Mouse (Mus musculus) T-helper 2 cell (primary cell): ENCODE results near the gene Abca2.
"Not testable (repeated sequence)": the region's sequence is repeated elsewhere in the genome, so short reads cannot be mapped to it uniquely, and the experiment has no call there.

Source experiments
- in situ Hi-C: fragments of 300-600 bp; cut with MboI, MseI; formaldehyde crosslinking; loops from one replicate; pipeline ENCODE4 v1.15.1; 2025; ENCODE audit warnings: high pct_unique_total_duplicates

Gene Abca2

DNA sequence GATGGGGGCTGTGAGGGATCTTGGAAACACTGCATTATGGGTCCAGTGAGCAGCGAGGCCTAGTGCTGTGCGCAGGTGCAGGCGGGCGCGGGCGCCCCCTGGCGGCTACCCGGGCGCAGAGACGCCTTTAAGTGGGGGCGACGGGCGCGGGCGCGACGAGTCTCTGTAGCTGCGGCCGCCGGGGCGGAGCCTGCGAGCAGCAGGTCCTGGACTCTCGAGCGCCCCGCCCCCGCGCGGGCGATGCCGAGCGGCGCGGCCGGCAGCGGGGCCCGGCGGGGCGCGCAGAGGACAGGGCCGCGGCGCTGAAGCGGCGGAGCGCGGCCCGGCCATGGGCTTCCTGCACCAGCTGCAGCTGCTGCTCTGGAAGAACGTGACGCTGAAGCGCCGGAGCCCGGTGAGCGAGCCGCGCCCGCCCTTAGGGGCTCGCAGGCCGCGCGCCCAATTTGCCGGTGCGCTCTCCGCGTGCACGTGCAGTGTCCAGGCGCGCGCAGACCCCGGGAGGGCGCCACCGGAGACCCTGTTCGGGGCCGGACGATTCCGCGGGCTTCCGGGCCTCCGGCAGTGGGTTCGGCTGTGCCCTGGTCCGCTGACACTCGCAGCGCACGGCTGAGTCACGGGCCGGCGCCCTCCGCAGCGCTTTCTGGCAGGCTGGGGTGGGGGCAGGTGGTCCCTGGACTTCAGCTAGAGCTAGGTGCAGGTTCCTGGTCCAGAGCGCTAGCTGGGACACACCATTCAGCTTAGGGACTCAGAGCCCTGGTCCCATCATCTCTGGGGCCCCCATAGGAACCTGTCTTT is at the start of gene Abca2:
TSS of gene Abca2 (plus strand) at position 262 of the 795 bp plus-strand sequence.
- in situ Hi-C loops: no loop called here

GRCm38 (mm10) chr2:25384492-25384891 is 44.0 kb upstream of the Abca2 start:
- in situ Hi-C loops: no loop called here

DNA sequence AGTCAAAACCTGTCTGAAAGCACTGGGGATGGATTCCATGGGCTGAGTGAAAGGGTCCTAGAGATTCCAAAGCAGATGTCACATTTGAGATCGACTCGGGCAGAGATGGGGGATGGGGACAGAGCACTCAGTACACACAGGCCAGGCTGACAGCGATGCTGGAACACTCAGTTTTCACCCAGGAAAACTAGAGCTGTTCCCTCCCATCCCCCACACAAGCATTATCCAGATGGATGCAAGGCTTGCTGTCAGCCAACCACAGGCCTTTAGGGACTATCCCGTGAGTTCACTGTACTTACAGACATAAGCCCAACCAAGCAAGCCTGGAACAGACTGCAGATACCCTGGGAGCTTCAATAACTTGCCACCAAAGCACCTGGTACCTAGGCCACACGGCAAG is 37.2 kb upstream of the Abca2 start:
- in situ Hi-C loops: no loop called here

GRCm38 (mm10) chr2:25394281-25395221 is 34.0 kb upstream of the Abca2 start:
- in situ Hi-C loops: no loop called here

- in situ Hi-C loops: no loop called here
Measured at GRCm38 (mm10) chr2:25395721-25396596, 32.5 kb upstream of the Abca2 start, which contains the start of gene Entpd2. TSS of gene Entpd2 (plus strand) at chr2:25395874.

DNA sequence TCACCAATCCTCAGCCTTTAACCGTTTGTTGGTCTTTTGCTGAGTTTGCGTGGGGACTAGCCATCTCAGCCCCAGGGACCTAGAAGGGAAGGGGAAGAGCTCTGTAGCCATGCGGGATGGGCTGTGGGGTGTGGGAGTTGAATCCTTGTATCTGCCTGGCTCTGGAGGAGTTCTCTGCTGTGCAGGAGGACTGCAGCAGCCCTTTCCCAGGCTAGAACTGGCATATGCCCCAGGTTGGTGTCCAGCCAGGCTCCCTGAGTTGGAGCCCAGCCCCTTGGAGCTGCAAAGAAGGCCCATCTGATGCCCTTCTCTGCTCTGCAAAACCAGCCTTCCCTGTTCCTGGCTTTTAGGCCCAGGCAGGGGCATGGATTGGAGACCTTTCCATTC is 31.9 kb upstream of the Abca2 start:
- in situ Hi-C loops: no loop called here

DNA sequence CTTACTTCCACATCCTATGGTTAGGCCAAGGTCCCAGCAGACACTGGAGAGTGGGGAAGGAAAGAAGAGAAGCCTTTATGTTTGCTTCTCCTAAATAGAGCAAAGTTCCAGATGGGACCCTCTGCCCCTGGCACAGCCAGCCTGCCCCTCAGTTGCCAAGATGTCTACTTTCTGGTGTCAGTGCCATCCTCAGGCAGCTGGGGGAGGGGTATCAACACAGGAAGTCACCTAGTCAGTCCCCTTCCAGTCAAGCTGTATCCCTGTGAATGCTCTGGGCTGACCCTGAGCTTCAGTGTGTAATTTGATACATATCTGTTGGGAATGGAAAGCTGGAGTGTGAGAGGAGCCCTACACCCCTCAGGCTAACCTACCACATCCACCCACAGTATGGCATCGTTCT is 31.5 kb upstream of the Abca2 start:
- in situ Hi-C loops: no loop called here

DNA sequence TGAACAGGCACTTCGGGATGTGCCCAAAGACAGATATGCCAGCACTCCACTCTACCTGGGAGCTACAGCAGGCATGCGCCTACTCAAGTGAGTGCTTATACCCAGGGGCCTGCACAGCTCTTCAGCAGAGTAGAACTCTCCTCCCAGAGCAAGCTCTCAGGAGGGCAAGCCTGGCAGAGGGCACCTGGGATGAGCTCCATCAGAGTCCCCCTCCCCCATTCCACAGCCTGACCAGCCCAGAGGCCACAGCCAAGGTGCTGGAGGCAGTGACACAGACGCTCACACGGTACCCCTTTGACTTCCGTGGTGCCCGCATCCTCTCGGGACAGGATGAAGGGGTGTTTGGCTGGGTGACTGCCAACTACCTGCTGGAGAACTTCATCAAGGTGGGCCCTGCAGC is 30.4 kb upstream of the Abca2 start:
- in situ Hi-C loops: no loop called here

GRCm38 (mm10) chr2:25399051-25399450 is 29.5 kb upstream of the Abca2 start, which contains the start of gene Npdc1:
TSS of gene Npdc1 (plus strand) at chr2:25399351.
- in situ Hi-C loops: no loop called here

DNA sequence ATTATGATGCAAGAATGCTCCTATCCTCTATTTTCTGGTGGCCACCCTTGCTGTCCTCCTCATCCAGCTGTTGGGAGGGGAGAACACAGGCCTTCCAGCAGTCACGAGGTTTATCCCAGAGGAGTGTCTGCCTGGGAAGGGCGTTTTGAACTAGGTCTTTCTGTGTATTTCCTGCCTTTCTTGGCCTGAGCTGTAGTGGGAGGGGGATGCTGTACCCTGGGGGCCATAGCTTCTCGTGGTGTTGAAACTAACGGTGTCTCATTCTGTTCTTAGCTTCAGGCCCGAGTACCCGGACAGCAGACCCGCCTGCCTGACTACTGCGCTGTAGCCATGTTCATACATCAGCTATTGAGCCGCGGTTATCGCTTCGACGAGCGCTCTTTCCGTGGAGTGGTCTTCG is 28.2 kb upstream of the Abca2 start:
- in situ Hi-C loops: no loop called here

- in situ Hi-C loops: no loop called here
Measured at GRCm38 (mm10) chr2:25400764-25401163, 27.7 kb upstream of the Abca2 start.

GRCm38 (mm10) chr2:25402377-25402971 is 26.0 kb upstream of the Abca2 start:
- in situ Hi-C loops: no loop called here

GRCm38 (mm10) chr2:25402972-25403601 is 25.4 kb upstream of the Abca2 start:
- in situ Hi-C loops: no loop called here

DNA sequence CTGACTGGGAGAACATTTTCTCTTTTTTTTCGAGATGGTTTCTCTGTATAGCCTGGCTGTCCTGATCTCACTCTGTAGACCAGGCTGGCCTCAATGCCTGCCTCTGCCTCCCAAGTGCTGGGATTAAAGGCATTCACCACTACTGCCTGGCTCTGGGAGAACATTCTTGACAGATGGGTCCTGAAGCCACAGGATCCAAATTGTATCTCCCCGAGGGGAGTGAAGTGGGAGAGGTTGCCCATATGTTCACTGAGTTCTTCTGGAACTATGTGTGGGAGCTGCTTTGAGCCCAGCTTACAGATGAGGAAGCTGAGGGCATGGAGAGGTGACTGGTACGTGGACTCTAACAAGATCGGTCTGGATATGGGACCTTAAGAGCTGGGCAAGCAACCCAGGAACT is 24.5 kb upstream of the Abca2 start:
- in situ Hi-C loops: no loop called here

- in situ Hi-C loops: no loop called here
Measured at GRCm38 (mm10) chr2:25408908-25409307, 19.6 kb upstream of the Abca2 start.

GRCm38 (mm10) chr2:25413436-25413835 is 15.1 kb upstream of the Abca2 start:
- in situ Hi-C loops: not testable (repeated sequence)

GRCm38 (mm10) chr2:25417426-25417825 is 11.1 kb upstream of the Abca2 start:
- in situ Hi-C loops: no loop called here

DNA sequence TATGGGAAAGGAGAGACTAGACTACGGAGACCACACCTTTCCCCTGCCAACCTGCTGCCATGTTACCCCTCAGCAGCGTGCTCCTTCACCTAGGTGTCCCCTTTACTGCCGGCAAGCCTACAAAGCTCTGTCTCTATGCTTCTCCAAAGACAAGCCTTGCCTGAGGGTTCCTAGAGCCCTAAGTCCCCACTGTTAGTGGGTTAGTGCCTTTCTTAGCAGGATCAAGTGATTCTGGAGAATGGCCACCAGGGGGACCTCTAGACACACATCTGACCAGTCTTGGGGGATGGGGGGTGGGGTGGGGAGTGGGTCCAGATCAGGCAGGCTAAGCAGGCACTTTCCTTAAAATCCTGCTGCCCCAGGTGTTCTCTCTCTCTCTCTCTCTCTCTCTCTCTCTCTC is 6.6 kb upstream of the Abca2 start:
- in situ Hi-C loops: no loop called here

DNA sequence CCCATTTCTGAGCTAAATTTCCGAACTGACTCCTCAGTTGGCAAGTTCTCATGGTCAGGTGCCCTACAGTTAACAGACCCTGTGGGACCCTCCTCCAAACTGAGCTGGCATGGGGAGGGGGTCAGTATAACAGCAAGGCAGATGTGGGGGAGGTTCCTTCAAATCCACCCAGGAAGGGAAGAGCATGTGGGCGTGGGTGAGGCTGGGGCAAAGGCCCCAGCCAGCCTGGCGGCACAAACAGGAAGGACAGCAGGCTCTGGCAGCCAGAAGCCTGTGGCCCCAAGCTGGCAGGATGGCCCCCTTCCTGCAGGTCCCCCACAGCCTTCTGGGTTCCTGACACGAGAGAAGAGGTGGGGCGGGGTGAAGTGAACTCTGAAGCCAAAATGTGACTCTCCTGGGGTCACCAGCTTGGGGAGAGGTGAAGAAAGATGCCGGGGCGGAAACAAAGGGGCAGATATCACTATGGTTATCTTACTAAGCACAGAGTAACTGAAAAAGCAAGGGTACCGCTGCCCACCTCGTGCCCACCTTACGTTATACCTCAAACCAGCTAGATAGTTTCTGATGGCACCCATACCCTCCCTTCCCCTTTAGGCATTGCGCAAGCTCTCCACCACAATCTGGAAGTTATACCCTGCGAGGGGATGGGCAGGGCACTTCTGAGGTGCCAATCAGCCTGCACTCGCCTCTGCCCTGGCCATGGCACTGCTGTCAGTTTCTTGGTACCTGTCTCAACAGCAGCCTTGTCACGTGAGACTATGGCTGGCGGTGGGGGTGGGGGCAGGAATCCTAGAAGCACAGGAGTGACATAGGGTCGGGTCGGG is 5.7 kb upstream of the Abca2 start, which contains the start of gene Fut7:
TSS of gene Fut7 (plus strand) at position 681 of the 824 bp plus-strand sequence.
- in situ Hi-C loops: no loop called here

DNA sequence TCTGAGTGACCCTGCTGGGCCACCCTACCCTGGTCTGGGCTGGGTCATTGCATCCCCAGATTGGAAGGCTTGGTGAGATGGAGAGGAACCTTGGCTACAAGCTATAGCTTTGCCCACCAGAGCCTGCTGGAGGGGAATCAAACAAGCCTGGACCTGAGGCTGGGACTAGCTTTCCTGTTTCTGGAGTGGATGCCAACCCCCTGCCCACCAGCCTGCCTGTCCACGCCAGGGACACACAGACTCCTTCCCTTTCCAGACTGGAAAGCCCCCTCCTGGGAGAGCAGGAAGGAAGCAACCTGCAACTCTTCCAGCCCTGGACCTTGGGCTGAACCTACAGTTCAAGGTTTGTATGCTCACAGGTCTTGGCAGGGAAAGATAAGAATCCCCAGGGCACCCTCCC is 4.9 kb upstream of the Abca2 start:
- in situ Hi-C loops: no loop called here
